Mouse (Mus musculus) heart, adult 2 months (tissue): ENCODE data around the gene Ccdc57.

Source experiments
- CTCF ChIP-seq: fragments of 200-600 bp; IDR thresholded peaks from 2 replicates; pipeline ENCODE4 v1.8.1; 2022; ENCODE audit warnings: antibody characterized with exemption, mild to moderate bottlenecking, moderate library complexity
- EP300 ChIP-seq: fragments of 200-500 bp; IDR thresholded peaks from 2 replicates; pipeline ENCODE4 v1.6.1; 2011; ENCODE audit warnings: low read depth, low read length, control low read depth; ENCODE audit not compliant: insufficient read depth
- POLR2A ChIP-seq: fragments of 200-500 bp; IDR thresholded peaks from 2 replicates; pipeline ENCODE4 v1.6.1; 2011; ENCODE audit warnings: mild to moderate bottlenecking, low read depth, low read length, control low read depth; ENCODE audit not compliant: insufficient read depth

DNA sequence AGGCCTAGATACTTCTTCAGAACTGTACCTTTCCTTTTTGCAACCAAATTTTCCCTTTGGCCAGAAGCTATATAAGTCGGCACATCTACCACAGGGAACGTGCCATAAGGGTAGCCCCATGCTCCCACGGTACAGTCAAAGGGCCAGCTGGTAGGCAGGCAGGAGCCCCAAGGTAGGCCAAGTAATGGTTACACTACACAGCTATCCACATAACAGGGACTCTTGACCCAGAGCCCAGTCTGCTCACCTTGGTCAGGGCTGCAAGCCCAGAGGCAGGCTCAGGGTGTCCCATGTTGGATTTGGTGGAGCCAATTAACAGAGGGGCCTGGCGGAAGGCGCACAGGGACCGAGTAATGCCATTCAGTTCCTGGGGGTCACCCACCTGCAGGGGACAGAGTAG, 113.1 kb downstream of the Ccdc57 start:
- TF ChIP-seq POLR2A (no peak), CTCF (no peak), EP300 (no peak)
